Mouse (Mus musculus): ENCODE measurements around the gene Slc15a2.

The Slc15a2 gene

DNA sequence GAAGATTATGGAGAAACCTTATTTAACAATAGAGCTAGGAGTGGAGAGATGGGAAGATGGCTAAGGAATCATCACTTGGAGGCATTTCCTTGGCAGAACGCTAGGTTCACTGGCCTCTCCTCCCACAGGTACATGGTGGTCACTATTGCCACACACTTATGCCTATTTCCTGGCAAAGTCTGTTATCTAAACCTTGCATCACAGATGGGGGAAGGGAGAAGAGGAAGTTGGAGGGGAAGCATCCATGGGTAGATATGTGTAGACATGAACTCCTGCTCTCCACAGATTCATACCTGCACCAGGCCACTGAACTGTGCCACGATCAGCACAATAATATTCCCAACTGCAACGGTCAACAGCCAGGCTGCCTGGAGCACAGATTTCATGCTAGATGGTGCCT is 32.8 kb downstream of the Slc15a2 start:
- no peak for DNase-seq (ENCODE audit: extremely low spot score)

DNA sequence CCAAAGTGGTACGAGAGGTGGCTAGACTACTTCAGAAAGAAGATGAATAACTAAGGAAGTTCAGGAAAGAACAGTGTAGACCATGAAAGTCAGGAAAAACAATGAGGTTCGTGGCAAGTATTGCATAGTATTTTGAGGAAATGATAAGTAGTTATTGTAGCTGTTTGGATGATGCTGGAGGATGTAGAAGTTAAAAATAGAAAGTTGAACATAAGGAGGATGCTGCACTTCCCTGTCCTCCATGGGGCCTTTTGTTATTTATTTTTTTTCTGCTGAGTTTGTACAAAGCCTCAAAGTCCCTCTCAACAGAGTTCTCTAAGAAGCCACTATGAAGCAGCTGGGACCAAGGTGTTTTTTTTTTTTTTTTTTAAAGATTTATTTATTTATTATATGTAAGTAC is 37.0 kb downstream of the Slc15a2 start:
- DNase-seq (ENCODE audit: extremely low spot score): no peak

- DNase-seq (ENCODE audit: extremely low spot score): no peak
Observed at GRCm38 (mm10) chr16:36747068-36747467, 37.7 kb downstream of the Slc15a2 start.

- no peak for DNase-seq (ENCODE audit: extremely low spot score)
Observed at GRCm38 (mm10) chr16:36743580-36743979, 41.2 kb downstream of the Slc15a2 start.

- DNase-seq (ENCODE audit: extremely low spot score): no peak
Observed at GRCm38 (mm10) chr16:36739404-36739930, 45.3 kb downstream of the Slc15a2 start.

- no peak for DNase-seq (ENCODE audit: extremely low spot score)
Observed at GRCm38 (mm10) chr16:36735421-36735820, 49.3 kb downstream of the Slc15a2 start.

DNA sequence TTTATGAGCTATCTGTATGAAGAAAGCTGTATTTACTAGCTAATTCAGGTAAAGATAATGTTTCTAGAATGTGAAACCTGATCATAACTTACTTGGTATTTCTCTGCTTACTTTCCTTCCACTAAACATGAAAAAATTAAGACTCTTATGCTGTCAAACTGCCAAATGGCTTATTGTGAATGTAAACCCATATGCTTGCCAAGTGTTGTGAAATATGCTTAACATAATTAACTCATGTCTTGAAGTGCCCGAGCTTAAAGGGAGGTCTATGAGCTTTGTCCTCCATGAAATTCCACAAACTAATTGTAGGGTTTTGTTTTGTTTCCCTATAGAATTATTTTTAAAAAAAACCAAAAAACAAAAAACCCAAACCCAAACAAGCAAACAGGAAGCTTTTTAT is 50.9 kb downstream of the Slc15a2 start:
- no peak for DNase-seq (ENCODE audit: extremely low spot score)

GRCm38 (mm10) chr16:36732572-36732971 is 52.2 kb downstream of the Slc15a2 start:
- DNase-seq (ENCODE audit: extremely low spot score): no peak

DNA sequence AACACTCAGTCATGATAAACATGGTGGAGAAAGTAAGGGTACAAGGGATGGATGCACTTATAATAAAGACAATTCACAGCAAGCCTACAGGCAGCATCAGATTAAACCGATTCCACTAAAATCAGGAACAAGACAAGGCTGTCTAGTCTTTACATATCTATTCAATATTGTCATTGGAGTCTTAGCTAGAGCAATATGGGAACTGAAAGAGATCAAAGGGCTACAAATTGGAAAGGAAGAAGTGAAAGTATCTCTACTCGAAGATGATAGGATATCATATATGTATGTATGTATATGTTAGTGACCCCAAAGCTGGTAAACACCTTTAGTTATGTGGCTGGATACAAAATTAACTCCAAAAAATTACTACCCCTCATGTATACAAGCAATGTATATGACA is 55.8 kb downstream of the Slc15a2 start:
- no peak for DNase-seq (ENCODE audit: extremely low spot score)

DNA sequence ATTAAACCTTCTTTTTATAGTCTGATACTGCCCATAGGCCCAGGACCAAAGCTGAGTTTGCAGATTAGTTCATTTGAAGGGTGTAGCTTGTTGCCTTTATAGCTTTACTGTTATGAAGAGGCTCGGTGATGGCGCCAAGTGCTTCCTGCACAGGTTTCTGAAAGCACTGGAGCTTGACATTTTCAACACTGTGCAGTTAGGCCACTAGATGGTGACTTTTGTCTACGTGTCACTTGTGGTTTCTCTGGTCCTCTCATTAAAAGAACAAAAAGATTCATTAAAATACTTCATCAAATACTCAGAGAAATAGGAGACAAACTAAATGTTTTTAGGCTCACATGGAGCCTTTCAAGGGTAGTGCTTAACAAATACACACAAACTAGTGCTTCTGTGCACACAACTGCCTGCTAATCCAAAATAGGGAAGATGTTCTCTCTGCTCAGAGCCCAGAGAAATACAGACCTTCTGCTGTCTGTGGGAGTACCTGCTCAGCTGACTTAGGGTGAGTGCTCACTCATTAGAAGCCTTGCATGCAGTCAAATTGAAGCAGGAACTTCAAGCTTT is 60.8 kb downstream of the Slc15a2 start:
- DNase-seq (ENCODE audit: extremely low spot score): no peak

- DNase-seq (ENCODE audit: extremely low spot score): peak; percentile 5
Observed at GRCm38 (mm10) chr16:36722739-36723138, 62.0 kb downstream of the Slc15a2 start.

DNA sequence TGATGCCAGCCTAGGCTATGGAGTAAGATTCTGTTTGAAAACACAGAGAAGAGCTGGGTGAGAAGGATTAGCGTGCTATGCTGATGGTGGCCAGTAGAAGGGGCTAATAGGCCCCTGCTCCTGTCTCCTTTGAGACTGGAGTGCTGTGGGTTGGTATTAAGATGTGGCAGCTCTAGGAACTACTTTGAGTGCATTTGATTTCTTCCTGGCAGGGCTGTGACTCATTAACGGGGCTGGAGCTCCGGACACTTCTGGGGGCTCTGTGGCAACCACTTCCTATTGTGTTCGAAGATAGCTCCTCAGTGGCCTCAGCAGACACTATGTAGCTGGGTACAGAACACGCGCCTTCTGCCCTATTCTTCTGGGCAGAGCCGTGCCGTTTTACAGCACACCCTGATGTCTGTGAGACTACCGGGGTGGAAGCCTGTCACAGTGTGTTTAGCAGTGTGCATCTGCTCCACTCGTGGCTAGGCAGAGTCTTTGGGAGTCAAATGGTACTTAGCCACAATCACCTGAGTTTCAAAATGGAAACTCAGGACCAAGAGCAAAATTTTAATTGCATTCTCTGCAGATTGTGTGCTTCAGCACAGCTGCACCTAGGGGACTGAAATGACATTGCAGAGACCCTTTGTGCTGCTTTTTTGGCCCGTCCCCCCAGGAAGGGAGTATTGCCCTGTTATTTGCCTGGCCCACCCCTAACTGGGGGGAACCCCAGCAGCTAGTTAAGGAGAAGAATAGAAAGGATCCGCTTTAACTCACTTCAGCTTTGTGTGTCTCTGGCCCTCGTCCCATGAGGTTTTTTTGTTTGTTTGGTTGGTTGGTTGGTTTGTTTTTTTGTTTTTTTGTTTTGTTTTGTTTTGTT is 64.3 kb downstream of the Slc15a2 start:
- DNase-seq (ENCODE audit: extremely low spot score): peak; percentile 10

DNA sequence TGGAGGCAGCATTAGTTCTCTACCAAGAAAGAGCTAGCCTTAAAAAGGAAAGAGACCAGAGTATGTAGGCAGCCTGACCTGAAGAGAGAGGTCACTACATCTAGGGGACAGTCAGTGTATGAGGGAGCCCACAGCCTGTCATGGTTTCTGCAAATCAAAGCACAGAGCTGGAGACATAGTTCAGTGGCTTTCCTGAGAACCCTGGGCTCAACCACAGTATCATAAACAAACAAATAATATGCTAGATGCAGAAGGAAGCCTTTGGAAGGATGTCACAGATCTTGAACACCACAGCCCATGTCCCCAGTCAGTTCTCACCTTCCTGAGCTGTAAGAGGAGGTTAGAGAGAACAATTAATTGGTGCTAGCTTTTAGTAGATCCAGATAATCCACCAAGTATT is 66.1 kb downstream of the Slc15a2 start:
- DNase-seq (ENCODE audit: extremely low spot score): no peak

DNA sequence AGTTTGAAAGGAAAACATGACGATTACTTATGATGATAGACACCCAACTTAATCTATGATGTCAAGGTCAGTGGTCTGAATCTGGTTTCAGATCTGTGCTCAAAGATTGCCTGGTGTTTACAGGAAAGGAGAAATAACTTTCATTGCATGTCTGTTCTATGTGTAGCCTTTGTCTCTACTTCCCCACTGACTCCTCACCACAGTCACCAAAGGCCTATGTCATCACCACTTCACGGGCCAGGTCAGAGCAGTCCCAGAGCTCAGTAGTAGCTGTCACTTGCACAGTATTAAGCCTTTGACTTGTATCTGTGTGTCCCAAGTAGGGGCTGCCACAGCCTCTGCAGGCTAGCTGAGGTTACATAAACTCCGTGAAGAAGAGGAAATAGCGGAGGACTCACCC is 67.3 kb downstream of the Slc15a2 start:
- DNase-seq (ENCODE audit: extremely low spot score): no peak

DNA sequence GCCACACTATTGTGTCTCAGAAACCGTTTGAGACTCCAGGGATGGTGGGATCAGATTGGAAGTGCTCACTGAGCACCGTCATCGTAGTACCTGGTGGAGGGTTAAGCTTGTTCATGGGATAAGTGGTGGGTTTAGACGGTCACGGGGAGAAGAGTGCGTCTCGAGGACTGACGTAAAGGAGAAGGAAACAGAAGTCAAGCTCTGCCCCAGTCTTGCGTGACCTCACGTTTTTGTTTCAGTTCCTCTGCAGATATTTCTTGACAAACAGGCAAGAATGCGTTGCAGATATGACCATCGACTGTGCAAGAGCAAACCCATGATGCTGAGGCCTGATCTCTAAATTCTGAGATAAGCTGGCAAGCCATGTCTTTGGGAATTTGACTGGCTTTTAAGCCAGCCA is 73.0 kb downstream of the Slc15a2 start:
- no peak for DNase-seq (ENCODE audit: extremely low spot score)

- DNase-seq (ENCODE audit: extremely low spot score): no peak
Observed at GRCm38 (mm10) chr16:36710794-36711193, 74.0 kb downstream of the Slc15a2 start.

DNA sequence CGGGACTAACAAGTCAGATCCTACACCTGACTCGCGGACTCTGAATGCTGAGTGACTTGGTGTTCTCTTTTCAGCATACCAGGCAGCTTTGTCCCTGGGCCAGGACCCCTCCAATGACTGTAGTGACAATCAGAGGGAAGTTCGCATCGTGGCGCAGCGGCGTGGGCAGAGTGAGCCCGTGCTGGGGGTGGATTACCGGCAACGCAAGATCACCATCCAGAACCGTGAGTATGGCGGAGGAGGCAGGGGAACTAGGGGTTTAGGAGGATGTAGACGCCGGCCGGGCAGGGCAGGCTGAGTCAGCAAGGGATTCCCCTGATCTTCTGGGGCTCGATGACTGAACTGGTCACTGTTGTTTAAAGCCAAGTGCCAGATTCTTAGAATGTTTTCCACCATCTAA is 75.4 kb downstream of the Slc15a2 start:
- no peak for DNase-seq (ENCODE audit: extremely low spot score)

DNA sequence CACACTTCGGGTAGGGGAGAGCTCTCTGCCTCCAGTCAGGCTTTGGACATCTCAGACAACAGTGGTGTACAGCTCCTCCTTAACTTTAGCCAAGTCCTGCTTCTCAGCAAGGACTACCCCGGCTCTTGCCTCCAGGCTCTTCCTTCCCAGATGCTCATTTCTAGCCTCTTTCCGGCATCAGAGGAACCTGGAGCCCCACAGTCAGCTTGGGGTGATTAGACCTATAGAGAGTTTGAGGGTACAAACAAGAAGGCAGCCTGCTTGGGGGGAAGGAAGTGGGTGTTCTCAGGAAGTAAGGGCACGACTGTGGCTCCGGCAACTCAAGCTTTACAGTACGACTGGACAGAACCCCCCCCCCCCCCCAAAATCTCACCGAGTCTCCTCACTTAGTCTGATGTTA is 76.0 kb downstream of the Slc15a2 start:
- DNase-seq (ENCODE audit: extremely low spot score): no peak

DNA sequence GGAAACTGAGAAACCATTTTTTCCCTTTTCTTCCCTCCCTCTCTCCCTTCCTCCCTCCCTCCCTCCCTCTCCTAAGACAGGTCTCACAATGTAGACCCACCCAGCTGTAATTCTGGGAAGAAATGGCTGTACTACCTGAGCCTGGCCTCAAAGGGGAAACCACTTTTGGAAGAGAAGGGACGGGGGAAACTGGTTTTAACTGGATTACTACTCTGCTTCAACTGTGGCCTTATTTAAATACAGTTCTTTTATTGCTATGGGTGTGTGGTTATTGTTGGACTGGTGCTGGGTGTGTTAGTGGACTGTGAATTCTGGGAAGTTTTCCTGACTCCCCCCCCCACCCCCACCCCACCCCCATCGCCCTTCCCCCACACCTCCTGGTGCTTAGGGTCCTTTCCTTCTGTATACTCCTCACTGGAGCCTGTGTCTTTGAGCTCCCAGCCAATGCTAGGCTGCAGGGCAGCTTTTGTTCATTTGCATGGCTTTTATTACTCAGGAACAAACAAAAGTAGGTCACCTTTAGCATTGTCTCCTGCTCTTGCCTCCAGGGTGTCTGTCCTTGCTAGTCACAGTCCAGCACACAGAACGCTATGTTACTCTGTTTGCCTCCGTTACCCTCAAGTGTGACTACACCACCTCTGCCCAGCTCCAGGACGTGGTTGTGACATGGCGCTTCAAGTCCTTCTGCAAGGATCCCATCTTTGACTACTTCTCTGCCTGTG is 76.9 kb downstream of the Slc15a2 start:
- DNase-seq (ENCODE audit: extremely low spot score): no peak

- no peak for DNase-seq (ENCODE audit: extremely low spot score)
Observed at GRCm38 (mm10) chr16:36700484-36700883, 84.3 kb downstream of the Slc15a2 start.

Measured in embryo, embryonic 9.5 days (tissue).